Mouse (Mus musculus): ENCODE data around the gene Col5a1.

GRCm38 (mm10) chr2:28066686-28067085 lies 180.5 kb downstream of the Col5a1 start:
- TF ChIP-seq POLR2A (IDR thresholded peaks at IDR 0.05; ENCODE audit: insufficient read depth, low read depth, low read length) (no peak), CTCF (IDR thresholded peaks at IDR 0.05) (no peak), EP300 (IDR thresholded peaks at IDR 0.05; ENCODE audit: insufficient read depth, low read depth, low read length) (no peak)

All from heart, adult 2 months (tissue).